ENCODE assay signal across 11 mouse cellular contexts in genomic region chr10:78360290-78360711, GRCm38 (mm10). TPM values are rescaled to one million over a fixed set of nuclear protein-coding genes. Genes with fewer than 3 reads are reported as not detected.
A peak's percentile ranks its signal among the peaks of the same experiment; 100 is the strongest.
DNase-seq lines count a peak whose midpoint lies in the region; ATAC-seq lines count a peak whose summit lies in the region.
"Had no signal": no experiment of that assay in that cellular context is flagged by ENCODE, and none has a peak within 500 bp of the region (broad histone marks: within the 10 kb centered on the region; RNA-seq: fewer than 3 reads in every experiment).

No protein-coding gene starts in this region.

- H3K4me1 ChIP-seq in heart, embryonic 11.5 days (ENCODE audit: control insufficient read depth, insufficient read depth, low read length): no peaks in the 10 kb centered on the region
- H3K4me1 ChIP-seq: neural tube, embryonic 13.5 days had no signal

- H3K9me3 ChIP-seq in heart, embryonic 11.5 days (replicated peaks; ENCODE audit: control insufficient read depth, low read length): no peaks in the 10 kb centered on the region
- H3K9me3 ChIP-seq: neural tube, embryonic 13.5 days had no signal

- no peaks in the 10 kb centered on the region for H3K36me3 ChIP-seq in heart, embryonic 11.5 days (ENCODE audit: control insufficient read depth, insufficient read depth, low read length)
- H3K36me3 ChIP-seq: neural tube, embryonic 13.5 days had no signal

- no peak overlapping the region for H3K4me3 ChIP-seq in heart, embryonic 11.5 days (ENCODE audit: low read depth, low read length)
- H3K4me3 ChIP-seq: neural tube, embryonic 13.5 days had no signal

- no peak for ATAC-seq in heart, embryonic 11.5 days (replicated peaks; ENCODE audit: insufficient number of reproducible peaks, low FRiP score, low TSS enrichment)
- ATAC-seq: hindbrain, embryonic 16.5 days had no signal

- H3K9ac ChIP-seq in heart, embryonic 11.5 days (ENCODE audit: low read depth, low read length): no peak overlapping the region
- H3K9ac ChIP-seq: neural tube, embryonic 13.5 days had no signal

- no peak overlapping the region for H3K27ac ChIP-seq in heart, embryonic 11.5 days (ENCODE audit: low read depth, low read length)
- H3K27ac ChIP-seq: neural tube, embryonic 13.5 days had no signal

- peak; percentile 93 for DNase-seq in heart, adult 11 months
- peak; percentile 63 for DNase-seq in testis, postnatal 14 days (ENCODE audit: low spot score)
- DNase-seq in testis, postnatal 10 days (ENCODE audit: low spot score): no peak
- DNase-seq in cerebellum, postnatal 14 days: peak; percentile 90 to 94
- no peak for DNase-seq in spleen, postnatal 36 days (ENCODE audit: low spot score in 2 of 2)
- no peak for DNase-seq in left cerebral cortex, adult 9 months (ENCODE audit: low spot score in 2 of 2)
- no peak for DNase-seq in urinary bladder, postnatal 10 days (ENCODE audit: low spot score)
- DNase-seq: lung, postnatal 36 days had no signal

- no peak overlapping the region for H3K4me2 ChIP-seq in heart, embryonic 11.5 days
- H3K4me2 ChIP-seq: neural tube, embryonic 13.5 days had no signal

- H3K27me3 ChIP-seq in heart, embryonic 11.5 days (ENCODE audit: control insufficient read depth, insufficient read depth, low read length): no peaks in the 10 kb centered on the region
- H3K27me3 ChIP-seq: neural tube, embryonic 13.5 days had no signal

- 79% methylated on average over 3 of the region's 3 CpGs for whole genome bisulfite sequencing in heart, embryonic 11.5 days (ENCODE audit: insufficient replicate concordance)

RNA-seq across cellular contexts. Expression of gene Agpat3, which starts 8.0 kb away (rescaled TPM):
- polyA plus RNA-seq in heart, embryonic 11.5 days (2014; fragmentation: Nextera tagmentation; extraction: Ambion mirVana): 32.4 and 36.1 TPM in 2 replicates

RNA-seq across cellular contexts. Expression of gene Rrp1, which starts 52.5 kb away (rescaled TPM):
- polyA plus RNA-seq in heart, embryonic 11.5 days (2014; fragmentation: Nextera tagmentation; extraction: Ambion mirVana): 176 and 204 TPM in 2 replicates

Comparison
In these comparisons a context has a peak if more than half of its experiments do, and no peak if none do; other contexts are left out.
1. DNase-seq: peak in heart, adult 11 months (single experiment), testis, postnatal 14 days (single experiment) and cerebellum, postnatal 14 days (2 of 2); none in testis, postnatal 10 days (single experiment), spleen, postnatal 36 days (0 of 2), left cerebral cortex, adult 9 months (0 of 2) and urinary bladder, postnatal 10 days (single experiment).